Mouse (Mus musculus) limb, embryonic 13.5 days (tissue): ENCODE data around the gene Pgap1. TPM values are rescaled to one million over a fixed set of nuclear protein-coding genes. Genes with fewer than 3 reads are reported as not detected.

Experiments used
- ATAC-seq: fragments of 200-750 bp; cut with Nextera tagmentation; 2 replicates; pipeline ENCODE4 v1.8.0; 2017; ENCODE audit warnings: low read depth, moderate number of reproducible peaks, moderate TSS enrichment; ENCODE audit not compliant: low FRiP score
- H3K27ac ChIP-seq: fragments of 300-500 bp; sonication (generic); 2 replicates; pipeline ENCODE4 v1.5.1; 2015; ENCODE audit warnings: inconsistent platforms, mild to moderate bottlenecking, moderate library complexity
- H3K27me3 ChIP-seq: fragments of 300-500 bp; sonication (generic); 2 replicates; pipeline ENCODE4 v1.6.1; 2015; ENCODE audit warnings: mild to moderate bottlenecking, inconsistent platforms
- H3K36me3 ChIP-seq: fragments of 300-500 bp; sonication (generic); 2 replicates; pipeline ENCODE4 v1.6.1; 2015; ENCODE audit warnings: inconsistent platforms, mild to moderate bottlenecking, moderate library complexity
- H3K4me1 ChIP-seq: fragments of 300-500 bp; sonication (generic); 2 replicates; pipeline ENCODE4 v1.6.1; 2015; ENCODE audit warnings: inconsistent platforms
- H3K4me2 ChIP-seq: fragments of 300-500 bp; sonication (generic); replicated peaks from 2 replicates; pipeline ENCODE4 v1.6.1; 2015; ENCODE audit warnings: inconsistent platforms, mild to moderate bottlenecking, moderate library complexity
- H3K4me3 ChIP-seq: fragments of 300-500 bp; sonication (generic); 2 replicates; pipeline ENCODE4 v1.5.1; 2015; ENCODE audit warnings: moderate library complexity, mild to moderate bottlenecking, inconsistent platforms
- H3K9ac ChIP-seq: fragments of 300-500 bp; sonication (generic); 2 replicates; pipeline ENCODE4 v1.6.1; 2015; ENCODE audit warnings: mild to moderate bottlenecking, inconsistent platforms
- H3K9me3 ChIP-seq: fragments of 300-500 bp; sonication (generic); 2 replicates; pipeline ENCODE4 v1.6.1; 2016; ENCODE audit warnings: inconsistent platforms
- WGBS: fragments of 180-500 bp; shearing (Covaris S2); methylation state at CpG from one replicate; pipeline ENCODE4 v1.1.7; 2015; 5-methylcytosine and 5-hydroxymethylcytosine counted together
- polyA plus RNA-seq: library from polyadenylated mRNA; unstranded; fragments of >200 nt; fragmentation: Nextera tagmentation; extraction: Ambion mirVana; gene quantifications from 2 replicates; pipeline ENCODE4 v1.2.1, GENCODE M21; 2015

Gene Pgap1
- polyA plus RNA-seq = 5.4 and 7.0 TPM in 2 replicates

- Histone ChIP-seq H3K9me3 (no peaks in the 10 kb centered on the region), H3K4me3 (peak within 1 kb of the TSS; percentile 69), H3K9ac (peak within 1 kb of the TSS; percentile 79), H3K36me3 (no peaks in the 10 kb centered on the region), H3K4me2 (peak within 1 kb of the TSS; percentile 93), H3K4me1 (peaks cover 4% of the 10 kb centered on the region; the same call in 1 of the 2 replicates), H3K27ac (no peak within 1 kb of the TSS), H3K27me3 (no peaks in the 10 kb centered on the region)
- under 1% methylated on average over 58 of the region's 59 CpGs for WGBS
- peak; percentile 99 for ATAC-seq
Measured at GRCm38 (mm10) chr1:54557301-54558229, at the start of gene Pgap1. TSS of gene Pgap1 (minus strand) at chr1:54557684.

- WGBS = 91% methylated on average over 1 of the region's 1 CpGs
- Histone ChIP-seq H3K9ac (no peak overlapping the region), H3K36me3 (no peaks in the 10 kb centered on the region), H3K9me3 (no peaks in the 10 kb centered on the region), H3K27ac (no peak overlapping the region), H3K4me3 (no peak overlapping the region), H3K27me3 (no peaks in the 10 kb centered on the region), H3K4me2 (no peak overlapping the region), H3K4me1 (no peaks in the 10 kb centered on the region)
- no peak for ATAC-seq
Measured at GRCm38 (mm10) chr1:54606936-54607335, 49.5 kb upstream of the Pgap1 start.

DNA sequence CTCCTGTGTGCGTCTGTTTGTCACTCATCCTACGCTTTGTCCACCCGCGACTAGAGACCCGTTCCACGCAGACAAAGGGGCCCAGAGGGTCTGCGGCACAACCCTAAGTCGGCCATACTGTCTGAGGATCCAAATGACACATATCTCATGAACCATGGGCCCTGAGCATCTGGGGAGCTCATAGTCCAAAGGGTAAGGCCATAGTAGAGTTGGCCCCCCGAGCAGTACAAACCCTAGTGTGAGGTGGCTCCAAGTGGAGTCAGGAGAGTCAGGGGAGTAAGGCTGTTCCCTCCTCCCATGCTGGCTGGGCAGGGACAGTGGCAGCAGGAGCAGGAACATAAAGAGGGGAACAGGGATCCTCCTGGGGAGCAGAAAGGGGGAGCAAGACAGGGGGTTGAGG, 44.2 kb upstream of the Pgap1 start:
- Histone ChIP-seq H3K4me1 (no peaks in the 10 kb centered on the region), H3K4me3 (no peak overlapping the region), H3K9ac (no peak overlapping the region), H3K4me2 (no peak overlapping the region), H3K27ac (no peak overlapping the region), H3K27me3 (no peaks in the 10 kb centered on the region), H3K36me3 (no peaks in the 10 kb centered on the region), H3K9me3 (no peaks in the 10 kb centered on the region)
- WGBS = 93% methylated on average over 9 of the region's 9 CpGs
- no peak for ATAC-seq

GRCm38 (mm10) chr1:54600275-54600674, 42.8 kb upstream of the Pgap1 start:
- no peak overlapping the region for H3K4me2 ChIP-seq
- no peak for ATAC-seq
- no peak overlapping the region for H3K27ac ChIP-seq
- no peak overlapping the region for H3K4me3 ChIP-seq
- no peak overlapping the region for H3K9ac ChIP-seq
- 58% methylated on average over 1 of the region's 1 CpGs for WGBS
- H3K9me3 ChIP-seq = no peaks in the 10 kb centered on the region
- no peaks in the 10 kb centered on the region for H3K36me3 ChIP-seq
- H3K27me3 ChIP-seq = no peaks in the 10 kb centered on the region
- H3K4me1 ChIP-seq = no peaks in the 10 kb centered on the region

GRCm38 (mm10) chr1:54597594-54598217, 40.2 kb upstream of the Pgap1 start:
- Histone ChIP-seq H3K9ac (no peak overlapping the region), H3K4me1 (no peaks in the 10 kb centered on the region), H3K36me3 (no peaks in the 10 kb centered on the region), H3K4me2 (no peak overlapping the region), H3K4me3 (no peak overlapping the region), H3K9me3 (no peaks in the 10 kb centered on the region), H3K27ac (no peak overlapping the region), H3K27me3 (no peaks in the 10 kb centered on the region)
- ATAC-seq = no peak
- WGBS = 90% methylated on average over 4 of the region's 4 CpGs

GRCm38 (mm10) chr1:54596151-54596550, 38.7 kb upstream of the Pgap1 start:
- H3K36me3 ChIP-seq = no peaks in the 10 kb centered on the region
- H3K9ac ChIP-seq = no peak overlapping the region
- no peaks in the 10 kb centered on the region for H3K4me1 ChIP-seq
- H3K27me3 ChIP-seq = no peaks in the 10 kb centered on the region
- no peak overlapping the region for H3K4me2 ChIP-seq
- H3K4me3 ChIP-seq = no peak overlapping the region
- no peak for ATAC-seq
- H3K9me3 ChIP-seq = no peaks in the 10 kb centered on the region
- 85% methylated on average over 2 of the region's 2 CpGs for WGBS
- no peak overlapping the region for H3K27ac ChIP-seq

DNA sequence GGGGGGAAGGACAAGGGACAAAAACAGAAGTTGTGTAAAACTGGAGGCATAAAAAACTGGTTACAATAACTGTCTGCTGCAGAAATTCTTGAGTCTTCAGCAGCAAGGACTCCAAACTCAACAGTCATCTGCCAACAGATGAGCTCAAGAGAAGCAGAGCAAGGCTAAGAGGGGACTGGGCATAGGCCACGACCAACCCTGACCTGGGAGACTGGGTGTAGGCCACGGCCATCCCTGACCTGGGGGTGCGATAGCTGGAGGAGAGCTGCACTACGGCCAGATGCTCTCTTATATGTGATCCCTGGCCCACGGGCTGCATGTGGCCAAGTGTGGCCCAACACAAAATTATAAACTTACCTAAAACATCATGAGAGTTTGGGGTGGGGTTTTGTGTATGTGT, 29.6 kb upstream of the Pgap1 start:
- Histone ChIP-seq H3K27me3 (no peaks in the 10 kb centered on the region), H3K4me2 (no peak overlapping the region), H3K4me3 (no peak overlapping the region), H3K9me3 (no peaks in the 10 kb centered on the region), H3K27ac (no peak overlapping the region), H3K4me1 (no peaks in the 10 kb centered on the region), H3K36me3 (no peaks in the 10 kb centered on the region), H3K9ac (no peak overlapping the region)
- no peak for ATAC-seq
- 88% methylated on average over 5 of the region's 5 CpGs for WGBS

GRCm38 (mm10) chr1:54585971-54586555, 28.6 kb upstream of the Pgap1 start:
- Histone ChIP-seq H3K27ac (no peak overlapping the region), H3K9ac (no peak overlapping the region), H3K4me3 (no peak overlapping the region), H3K4me1 (no peaks in the 10 kb centered on the region), H3K27me3 (no peaks in the 10 kb centered on the region), H3K9me3 (no peaks in the 10 kb centered on the region), H3K4me2 (no peak overlapping the region), H3K36me3 (no peaks in the 10 kb centered on the region)
- 49% methylated on average over 5 of the region's 5 CpGs for WGBS
- no peak for ATAC-seq

- Histone ChIP-seq H3K9ac (no peak overlapping the region), H3K9me3 (no peaks in the 10 kb centered on the region), H3K27me3 (no peaks in the 10 kb centered on the region), H3K4me2 (no peak overlapping the region), H3K36me3 (no peaks in the 10 kb centered on the region), H3K4me1 (no peaks in the 10 kb centered on the region), H3K4me3 (no peak overlapping the region), H3K27ac (no peak overlapping the region)
- ATAC-seq = no peak
- 41% methylated on average over 9 of the region's 9 CpGs for WGBS
Measured at GRCm38 (mm10) chr1:54585278-54585846, 27.9 kb upstream of the Pgap1 start.

DNA sequence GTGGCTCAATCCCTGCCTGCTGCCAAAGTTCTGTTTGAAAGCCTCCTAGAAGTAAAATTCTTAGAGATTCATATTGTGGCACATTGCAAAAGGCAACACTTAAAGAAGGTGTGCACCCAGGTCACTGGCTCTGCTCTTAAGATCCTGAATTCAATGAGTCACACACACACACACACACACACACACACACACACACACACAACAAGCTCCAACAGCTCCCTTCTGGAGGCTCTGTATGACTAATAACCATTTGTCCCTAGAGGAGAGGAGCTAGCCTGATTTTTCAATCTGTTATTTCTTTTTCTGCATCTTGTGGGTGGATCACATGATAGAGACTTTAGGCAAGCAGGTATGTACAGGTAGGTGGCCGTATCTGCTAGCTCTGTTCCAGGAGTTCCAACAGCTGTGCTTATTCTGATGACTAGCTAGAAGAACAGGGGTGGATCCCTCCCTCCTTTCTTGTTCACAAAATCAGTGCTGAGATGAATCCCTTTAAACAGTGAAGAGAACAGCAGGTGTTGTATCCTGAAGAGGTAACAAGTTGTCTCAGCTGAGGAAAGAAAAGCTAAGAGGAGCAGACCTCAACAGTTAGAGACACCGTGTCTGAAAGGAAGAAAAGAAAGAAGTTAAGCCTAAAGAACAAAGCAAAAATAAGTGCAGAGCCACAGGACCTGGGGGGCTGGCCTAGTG, 27.2 kb upstream of the Pgap1 start:
- no peak for ATAC-seq
- no peaks in the 10 kb centered on the region for H3K36me3 ChIP-seq
- H3K4me1 ChIP-seq = no peaks in the 10 kb centered on the region
- no peak overlapping the region for H3K9ac ChIP-seq
- no peaks in the 10 kb centered on the region for H3K27me3 ChIP-seq
- no peaks in the 10 kb centered on the region for H3K9me3 ChIP-seq
- 68% methylated on average over 2 of the region's 2 CpGs for WGBS
- H3K4me2 ChIP-seq = no peak overlapping the region
- H3K27ac ChIP-seq = no peak overlapping the region
- no peak overlapping the region for H3K4me3 ChIP-seq

GRCm38 (mm10) chr1:54578358-54579184, 21.1 kb upstream of the Pgap1 start:
- Histone ChIP-seq H3K4me1 (no peaks in the 10 kb centered on the region), H3K9ac (no peak overlapping the region), H3K4me2 (no peak overlapping the region), H3K4me3 (no peak overlapping the region), H3K27me3 (no peaks in the 10 kb centered on the region), H3K9me3 (no peaks in the 10 kb centered on the region), H3K36me3 (no peaks in the 10 kb centered on the region), H3K27ac (no peak overlapping the region)
- no peak for ATAC-seq
- 49% methylated on average over 8 of the region's 8 CpGs for WGBS
